Mouse (Mus musculus) duodenum, adult 2 months (tissue): ENCODE measurements around the gene Abcd2. TPM values are rescaled to one million over a fixed set of nuclear protein-coding genes. Genes with fewer than 3 reads are reported as not detected.

Source experiments
- polyA plus RNA-seq: library from polyadenylated mRNA; depleted of rRNA; stranded (reverse); fragments of >200 nt; gene quantifications from 2 replicates; pipeline ENCODE4 v1.2.3, GENCODE M21; 2012; ENCODE audit warnings: low replicate concordance; rRNA removed

Gene Abcd2
- 0.04 TPM in 1 of 2 replicates, not detected in the other for polyA plus RNA-seq

DNA sequence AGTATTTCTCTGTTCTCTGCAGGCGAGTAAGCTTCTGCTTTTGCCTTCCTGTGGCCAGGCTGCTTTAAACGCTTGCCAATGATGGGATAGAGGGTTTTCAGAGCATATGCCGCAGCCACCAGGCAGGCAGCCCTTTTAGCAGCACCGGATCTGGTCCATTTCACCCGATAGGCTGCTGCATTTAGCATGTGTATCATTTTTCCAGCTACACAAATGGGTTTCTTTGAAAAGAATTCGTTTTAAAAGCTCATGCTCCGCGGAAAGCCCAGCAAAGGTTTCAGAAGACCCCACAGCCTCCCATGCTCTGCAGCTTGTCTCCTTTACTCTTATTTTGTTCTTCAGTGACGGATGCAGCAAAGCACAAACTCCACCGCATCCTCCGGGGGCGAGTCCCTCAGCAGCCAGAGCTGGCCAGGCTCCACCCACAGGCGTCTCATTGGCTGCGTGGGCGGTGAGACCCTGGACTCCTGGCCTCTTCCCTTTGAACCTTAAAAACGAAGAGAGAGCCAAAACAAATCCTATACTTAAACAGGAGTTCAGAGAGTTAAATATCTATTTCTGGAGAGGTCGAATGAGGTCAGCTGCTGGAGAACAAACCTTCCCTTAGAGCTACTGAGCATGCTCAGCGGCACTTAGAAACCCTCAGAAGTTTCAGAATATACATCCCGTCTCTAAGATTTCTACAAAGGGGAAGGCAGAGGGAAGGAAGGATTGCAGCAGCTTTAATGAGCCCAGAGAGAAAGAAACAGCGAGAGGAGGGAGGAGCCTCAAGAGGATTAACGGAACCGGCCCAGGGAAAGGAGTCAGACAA is at the start of gene Abcd2:
Abcd2 (minus strand) TSS at position 388 of the 811 bp plus-strand sequence.

DNA sequence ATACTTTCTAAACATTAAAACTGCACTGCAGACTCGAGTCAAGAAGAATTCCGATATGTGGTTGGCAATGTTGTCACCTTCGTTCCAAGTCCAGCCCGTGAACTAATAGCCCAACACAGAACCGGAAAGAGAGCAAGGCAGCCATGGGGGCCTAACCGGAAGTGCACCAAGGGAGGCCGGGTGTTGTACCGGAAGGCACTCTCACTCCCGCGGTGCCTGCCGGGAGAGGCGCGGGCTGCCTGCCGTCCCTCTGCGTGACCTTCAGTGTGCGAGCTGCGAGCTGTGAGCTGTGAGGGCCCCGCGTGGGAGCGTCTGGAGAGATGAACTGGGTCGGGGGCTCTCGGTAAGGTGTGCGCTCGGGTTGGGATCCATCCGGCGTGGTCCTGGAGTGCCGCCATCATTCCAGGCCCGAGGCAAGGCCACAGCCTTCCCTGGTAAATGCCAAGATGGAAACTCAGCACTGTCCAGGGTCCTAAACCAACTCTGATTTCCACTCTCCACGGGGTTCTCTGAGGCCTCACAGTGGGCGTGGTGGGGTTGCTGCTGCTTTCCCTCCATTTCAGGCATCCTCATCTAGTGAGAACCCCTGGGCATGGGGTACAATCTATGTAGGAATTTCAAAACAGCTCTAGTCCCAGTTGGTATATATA is 7.8 kb upstream of the Abcd2 start, which contains the start of gene CN725425:
CN725425 (plus strand) TSS at position 239 of the 650 bp plus-strand sequence.

Other genes with a start within 250 kb of the Abcd2 start
- 0.84 and 1.1 TPM in 2 replicates for gene Kif21a, start 141.9 kb downstream of the Abcd2 start, polyA plus RNA-seq
- not detected in 2 replicates for gene CN725425, start 7.7 kb upstream of the Abcd2 start, polyA plus RNA-seq